Mouse (Mus musculus) lung, postnatal 0 days (tissue): ENCODE measurements around the gene Prdm16.

Source experiments
- CTCF ChIP-seq: IDR thresholded peaks from 2 replicates; pipeline ENCODE4 v1.5.1; 2016; ENCODE audit warnings: antibody characterized with exemption, mild to moderate bottlenecking
- EP300 ChIP-seq: IDR thresholded peaks from 2 replicates; pipeline ENCODE4 v1.6.1; 2016; ENCODE audit warnings: antibody characterized with exemption, mild to moderate bottlenecking, control low read depth

GRCm38 (mm10) chr4:154364752-154365151 is 271.9 kb downstream of the Prdm16 start:
- TF ChIP-seq CTCF (no peak), EP300 (no peak)
